In the genomic region with DNA sequence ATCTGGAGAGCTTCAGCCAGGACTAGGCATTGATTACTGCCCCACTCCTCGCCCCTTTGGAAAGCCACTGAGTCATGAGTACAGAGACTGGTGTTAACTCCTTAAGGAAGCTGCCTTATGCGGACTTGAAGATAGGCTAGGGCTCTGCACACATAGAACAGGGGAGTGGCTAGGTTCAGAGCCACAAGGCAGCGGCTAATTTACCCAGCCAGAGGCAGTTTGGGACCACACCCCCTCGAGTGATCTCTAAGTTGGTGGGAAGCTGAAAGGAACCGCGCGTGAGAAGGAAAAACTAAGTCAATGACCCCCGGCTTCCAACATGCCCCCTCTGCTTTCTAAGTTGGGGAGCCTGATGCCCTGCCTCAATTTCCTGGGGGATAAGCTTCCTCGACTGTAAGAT, we compare ENCODE assay signal across 9 mouse cellular contexts. TPM values are rescaled to one million over a fixed set of nuclear protein-coding genes. Genes with fewer than 3 reads are reported as not detected.
DNase-seq lines count a peak whose midpoint lies in the region; ATAC-seq lines count a peak whose summit lies in the region.
"Had no signal": no experiment of that assay in that cellular context is flagged by ENCODE, and none has a peak within 500 bp of the region (broad histone marks: within the 10 kb centered on the region; RNA-seq: fewer than 3 reads in every experiment).

No protein-coding gene starts in this region.

- DNase-seq in heart, embryonic 10.5 days (ENCODE audit: low spot score) = no peak
- DNase-seq in heart, adult 9 months (ENCODE audit: low spot score in 2 of 2) = no peak
- DNase-seq in ES-CJ7 (ENCODE audit: low read depth, low spot score) (peak; percentile 66), liver (no peak)
- DNase-seq in hindbrain, embryonic 11.5 days (ENCODE audit: low spot score) = no peak
- DNase-seq in B cell, adult 2 months = no peak
- DNase-seq in ovary, adult 18-20 months (ENCODE audit: low spot score) = no peak

- no peak overlapping the region for H3K9ac ChIP-seq in hindbrain, embryonic 11.5 days (ENCODE audit: low read depth, low read length)
- H3K9ac ChIP-seq in midbrain, embryonic 13.5 days (replicated peaks) = no peak overlapping the region

- no peak for ATAC-seq in hindbrain, embryonic 11.5 days (ENCODE audit: low FRiP score)
- ATAC-seq in midbrain, embryonic 13.5 days = no peak

- peaks cover 70% of the 10 kb centered on the region for H3K4me1 ChIP-seq in heart, embryonic 10.5 days
- peaks cover 13% of the 10 kb centered on the region for H3K4me1 ChIP-seq in hindbrain, embryonic 11.5 days (replicated peaks; ENCODE audit: control insufficient read depth, insufficient read depth, low read length)
- peaks cover 28% of the 10 kb centered on the region for H3K4me1 ChIP-seq in midbrain, embryonic 13.5 days (replicated peaks)

- 7% methylated on average over 9 of the region's 9 CpGs for WGBS in heart, embryonic 10.5 days
- WGBS in hindbrain, embryonic 11.5 days = 12% methylated on average over 9 of the region's 9 CpGs
- WGBS in midbrain, embryonic 13.5 days = 6% methylated on average over 9 of the region's 9 CpGs

- H3K4me2 ChIP-seq in hindbrain, embryonic 11.5 days (replicated peaks; ENCODE audit: low read depth, low read length) = peak overlapping the region; percentile 75
- peak overlapping the region; percentile 73; the same call in 1 of the 2 replicates for H3K4me2 ChIP-seq in midbrain, embryonic 13.5 days (replicated peaks)

- H3K36me3 ChIP-seq in heart, embryonic 10.5 days = no peaks in the 10 kb centered on the region
- no peaks in the 10 kb centered on the region for H3K36me3 ChIP-seq in hindbrain, embryonic 11.5 days (ENCODE audit: control insufficient read depth, insufficient read depth, low read length)
- no peaks in the 10 kb centered on the region for H3K36me3 ChIP-seq in midbrain, embryonic 13.5 days

- no peaks in the 10 kb centered on the region for H3K9me3 ChIP-seq in heart, embryonic 10.5 days
- H3K9me3 ChIP-seq in hindbrain, embryonic 11.5 days (ENCODE audit: control insufficient read depth, low read length) = no peaks in the 10 kb centered on the region
- no peaks in the 10 kb centered on the region for H3K9me3 ChIP-seq in midbrain, embryonic 13.5 days

- H3K27ac ChIP-seq in heart, embryonic 10.5 days = no peak overlapping the region
- no peak overlapping the region for H3K27ac ChIP-seq in hindbrain, embryonic 11.5 days (ENCODE audit: low read depth, low read length)
- H3K27ac ChIP-seq in midbrain, embryonic 13.5 days = no peak overlapping the region
- H3K27ac ChIP-seq: left cerebral cortex, adult 2 months had no signal

- peaks cover 100% of the 10 kb centered on the region for H3K27me3 ChIP-seq in heart, embryonic 10.5 days (ENCODE audit: insufficient read depth, poor library complexity, severe bottlenecking)
- H3K27me3 ChIP-seq in hindbrain, embryonic 11.5 days (ENCODE audit: control insufficient read depth, insufficient read depth, low read length) = peaks cover 58% of the 10 kb centered on the region
- H3K27me3 ChIP-seq in midbrain, embryonic 13.5 days = peaks cover 90% of the 10 kb centered on the region

- H3K4me3 ChIP-seq in heart, embryonic 10.5 days = peak overlapping the region; percentile 59
- peak overlapping the region; percentile 47 for H3K4me3 ChIP-seq in hindbrain, embryonic 11.5 days (ENCODE audit: low read depth, low read length)
- peak overlapping the region; percentile 51 for H3K4me3 ChIP-seq in midbrain, embryonic 13.5 days (replicated peaks)
- H3K4me3 ChIP-seq: left cerebral cortex, adult 2 months had no signal

RNA-seq across cellular contexts. Expression of gene Ngfr, which starts 2.9 kb away (rescaled TPM):
- polyA plus RNA-seq in heart, embryonic 10.5 days (2016; fragmentation: Nextera tagmentation; extraction: Ambion mirVana) = 4.5 and 9.9 TPM in 2 replicates
- polyA plus RNA-seq in hindbrain, embryonic 11.5 days (2014; fragmentation: Nextera tagmentation; extraction: Ambion mirVana) = 27.7 and 29.6 TPM in 2 replicates
- 13.8 and 17.2 TPM in 2 replicates for polyA plus RNA-seq in midbrain, embryonic 13.5 days (2015; fragmentation: Nextera tagmentation; extraction: Ambion mirVana)
